Mouse (Mus musculus) ES-E14 (cell line): ENCODE measurements around the gene Gje1. TPM values are rescaled to one million over a fixed set of nuclear protein-coding genes. Genes with fewer than 3 reads are reported as not detected.
A peak's percentile ranks its signal among the peaks of the same experiment; 100 is the strongest.

ENCODE experiments used
- DNase-seq: peaks from one replicate; pipeline ENCODE4 v3.0.0-alpha.2; 2013; ENCODE audit warnings: low read depth, low spot score
- H3K27ac ChIP-seq: 2 replicates; pipeline ENCODE4 v1.5.1; 2012; ENCODE audit warnings: low read depth, mild to moderate bottlenecking, low read length, moderate library complexity, mixed read lengths; ENCODE audit not compliant: poor library complexity, insufficient read depth, severe bottlenecking
- H3K36me3 ChIP-seq: 2 replicates; pipeline ENCODE4 v1.6.1; 2012; ENCODE audit warnings: mild to moderate bottlenecking, low read length, moderate library complexity, mixed read lengths; ENCODE audit not compliant: control insufficient read depth, poor library complexity, insufficient read depth, severe bottlenecking
- H3K4me1 ChIP-seq, 2 experiments: fragments of 150-350 bp in 1 of 2; sonication (generic) in 1 of 2; 2 replicates each; pipeline ENCODE4 v1.6.1; 2012; ENCODE audit warnings: low read length in 2 of 2, mild to moderate bottlenecking in 1 of 2, mixed read lengths in 1 of 2; ENCODE audit not compliant: control insufficient read depth in 2 of 2, insufficient read depth in 2 of 2, poor library complexity in 1 of 2
- H3K4me3 ChIP-seq, 2 experiments: fragments of 150-350 bp in 1 of 2; sonication (generic) in 1 of 2; 2 replicates each; pipeline ENCODE4 v1.5.1; 2012; ENCODE audit warnings: low read length in 2 of 2, low read depth in 1 of 2, mild to moderate bottlenecking in 1 of 2, mixed read lengths in 1 of 2; ENCODE audit not compliant: insufficient read depth in 1 of 2, poor library complexity in 1 of 2, severe bottlenecking in 1 of 2
- H3K9ac ChIP-seq: 2 replicates; pipeline ENCODE4 v1.6.1; 2012; ENCODE audit warnings: low read depth, mild to moderate bottlenecking, low read length, mixed read lengths; ENCODE audit not compliant: poor library complexity, insufficient read depth, severe bottlenecking
- H3K9me3 ChIP-seq: fragments of 150-350 bp; sonication (generic); 2 replicates; pipeline ENCODE4 v1.6.1; 2012; ENCODE audit warnings: low read depth, mild to moderate bottlenecking, low read length; ENCODE audit not compliant: control insufficient read depth, insufficient read depth
- CHD2 ChIP-seq: IDR thresholded peaks from 2 replicates; pipeline ENCODE4 v1.6.1; 2014; ENCODE audit warnings: mild to moderate bottlenecking, low read depth, low read length, inconsistent platforms
- HCFC1 ChIP-seq: IDR thresholded peaks from 2 replicates; pipeline ENCODE4 v1.6.1; 2012; ENCODE audit warnings: low read length, inconsistent platforms, borderline replicate concordance; ENCODE audit not compliant: insufficient read depth
- MAFK ChIP-seq: IDR thresholded peaks from 2 replicates; pipeline ENCODE4 v1.6.1; 2014; ENCODE audit warnings: mild to moderate bottlenecking, low read depth, low read length, inconsistent platforms; ENCODE audit not compliant: insufficient read depth
- ZC3H11A ChIP-seq: IDR thresholded peaks from 2 replicates; pipeline ENCODE4 v1.6.1; 2012; ENCODE audit warnings: low read depth, mild to moderate bottlenecking, inconsistent platforms, low read length, borderline replicate concordance
- ZNF384 ChIP-seq: IDR thresholded peaks from 2 replicates; pipeline ENCODE4 v1.6.1; 2012; ENCODE audit warnings: low read depth, low read length, inconsistent platforms
- in situ Hi-C, 2 experiments: fragments of 600-800 bp; cut with MboI; formaldehyde crosslinking; loops; one replicate each; pipeline ENCODE4 v1.15.1; 2025; ENCODE audit warnings: low sequenced_read_pairs in 2 of 2, inconsistent platforms in 1 of 2; ENCODE audit not compliant: unreplicated experiment in 2 of 2
- total RNA-seq: library from RNA; depleted of rRNA; stranded (reverse); fragments of 300-350 nt; gene quantifications from 2 replicates; pipeline ENCODE4 v1.2.3, GENCODE M21; 2012

Gje1 gene
- total RNA-seq, 1 experiment, result not detected

DNA sequence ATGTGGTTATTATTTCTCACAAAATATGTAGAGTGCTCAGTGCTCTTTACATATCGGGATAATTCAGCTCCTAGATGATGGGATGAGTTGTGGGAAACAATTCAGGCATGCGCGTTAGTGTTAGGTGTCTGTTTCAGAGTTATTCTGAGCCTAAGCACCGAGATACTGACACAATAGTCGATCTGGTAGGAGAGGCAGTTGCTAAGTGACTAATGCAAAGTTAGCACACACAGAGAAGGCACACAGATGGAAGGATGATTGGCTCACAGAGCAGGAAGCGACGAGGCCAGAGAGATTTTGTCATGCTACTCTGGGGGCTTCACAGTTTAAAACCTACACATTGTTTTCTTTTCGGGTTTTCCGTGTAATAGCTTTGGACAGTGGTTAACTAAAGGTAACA is 7.7 kb upstream of the Gje1 start:
- no peak overlapping the region for H3K27ac ChIP-seq
- no peak for DNase-seq
- no peaks in the 10 kb centered on the region for H3K4me1 ChIP-seq
- H3K9ac ChIP-seq, result no peak overlapping the region
- no peaks in the 10 kb centered on the region for H3K9me3 ChIP-seq
- H3K4me3 ChIP-seq, result no peak overlapping the region
- H3K36me3 ChIP-seq, result no peaks in the 10 kb centered on the region
- TF ChIP-seq MAFK, result no peak
- TF ChIP-seq HCFC1, result no peak
- TF ChIP-seq ZC3H11A, result no peak
- TF ChIP-seq CHD2, result no peak
- no peak for TF ChIP-seq ZNF384
- in situ Hi-C loops, result no loop called here

GRCm38 (mm10) chr10:14705072-14706066 is 12.6 kb downstream of the Gje1 start, which contains the start of the genes Vta1 and Nmbr:
Gene Vta1, minus strand, starts transcription at chr10:14705560.
Gene Nmbr, plus strand, starts transcription at chr10:14705591.
- peak; percentile 89 for DNase-seq
- Histone ChIP-seq H3K27ac (peak within 1 kb of the TSS; percentile 66; the same call in 1 of the 2 replicates), H3K9me3 (no peaks in the 10 kb centered on the region), H3K9ac (peak within 1 kb of the TSS; percentile 89), H3K36me3 (no peaks in the 10 kb centered on the region), H3K4me3 (peak within 1 kb of the TSS; percentile 89 to 97), H3K4me1 (no peaks in the 10 kb centered on the region; a peak in 2 of 4 replicates)
- no peak for TF ChIP-seq ZNF384
- TF ChIP-seq HCFC1, result peak; percentile 82
- TF ChIP-seq MAFK, result no peak
- no peak for TF ChIP-seq CHD2
- peak; percentile 16; the same call in 1 of the 2 replicates for TF ChIP-seq ZC3H11A
- in situ Hi-C loops, result loop anchor here in 1 of 2 experiments (10.0 kb wide), 1 partner anchor 251 kb away; no protein-coding TSS in a partner anchor

- no peak overlapping the region for H3K27ac ChIP-seq
- TF ChIP-seq HCFC1 (no peak), ZNF384 (no peak), MAFK (no peak), ZC3H11A (no peak), CHD2 (no peak)
- in situ Hi-C loops, result loop anchor here in 1 of 2 experiments (10.0 kb wide), 1 partner anchor 249 kb away; no protein-coding TSS in a partner anchor
- H3K36me3 ChIP-seq, result no peaks in the 10 kb centered on the region
- no peaks in the 10 kb centered on the region for H3K9me3 ChIP-seq
- H3K9ac ChIP-seq, result no peak overlapping the region
- H3K4me1 ChIP-seq, result no peaks in the 10 kb centered on the region; a peak in 2 of 4 replicates
- H3K4me3 ChIP-seq, result no peak overlapping the region
- DNase-seq, result no peak
Measured at GRCm38 (mm10) chr10:14703830-14704420, 14.1 kb downstream of the Gje1 start.

DNA sequence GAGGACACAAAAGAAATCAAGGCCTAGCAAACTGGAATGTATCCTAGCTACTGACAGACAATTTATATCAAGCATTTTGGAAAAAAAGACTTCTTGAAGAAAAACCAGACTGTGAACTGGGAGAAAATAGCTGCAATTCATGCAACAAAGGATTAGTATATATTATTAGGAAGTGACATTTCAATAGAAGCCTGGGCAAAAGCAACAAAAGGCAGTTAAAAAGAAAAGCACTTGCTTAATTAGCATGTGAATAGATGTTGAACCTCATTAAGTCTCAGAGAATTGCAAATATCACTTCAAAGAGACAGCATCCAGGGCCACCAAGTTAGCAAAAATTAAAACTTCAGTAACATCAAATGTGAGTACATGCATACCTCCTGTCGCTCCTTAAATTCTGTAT is 14.8 kb downstream of the Gje1 start:
- H3K9ac ChIP-seq, result no peak overlapping the region
- H3K4me1 ChIP-seq, result no peaks in the 10 kb centered on the region; a peak in 2 of 4 replicates
- no peaks in the 10 kb centered on the region for H3K36me3 ChIP-seq
- in situ Hi-C loops, result loop anchor here in 1 of 2 experiments (10.0 kb wide), 1 partner anchor 248 kb away; no protein-coding TSS in a partner anchor
- TF ChIP-seq ZNF384 (no peak), HCFC1 (no peak), MAFK (no peak), ZC3H11A (no peak), CHD2 (no peak)
- DNase-seq, result no peak
- H3K4me3 ChIP-seq, result no peak overlapping the region
- H3K9me3 ChIP-seq, result no peaks in the 10 kb centered on the region
- H3K27ac ChIP-seq, result no peak overlapping the region
